Mouse (Mus musculus) urinary bladder, postnatal 25 days (tissue): ENCODE results near the gene Acer2.
"Not testable (repeated sequence)": the region's sequence is repeated elsewhere in the genome, so short reads cannot be mapped to it uniquely, and the experiment has no call there.

Experiments used
- DNase-seq: peaks from one replicate; pipeline ENCODE4 v3.0.0; 2022; ENCODE audit warnings: low spot score

The Acer2 gene

DNA sequence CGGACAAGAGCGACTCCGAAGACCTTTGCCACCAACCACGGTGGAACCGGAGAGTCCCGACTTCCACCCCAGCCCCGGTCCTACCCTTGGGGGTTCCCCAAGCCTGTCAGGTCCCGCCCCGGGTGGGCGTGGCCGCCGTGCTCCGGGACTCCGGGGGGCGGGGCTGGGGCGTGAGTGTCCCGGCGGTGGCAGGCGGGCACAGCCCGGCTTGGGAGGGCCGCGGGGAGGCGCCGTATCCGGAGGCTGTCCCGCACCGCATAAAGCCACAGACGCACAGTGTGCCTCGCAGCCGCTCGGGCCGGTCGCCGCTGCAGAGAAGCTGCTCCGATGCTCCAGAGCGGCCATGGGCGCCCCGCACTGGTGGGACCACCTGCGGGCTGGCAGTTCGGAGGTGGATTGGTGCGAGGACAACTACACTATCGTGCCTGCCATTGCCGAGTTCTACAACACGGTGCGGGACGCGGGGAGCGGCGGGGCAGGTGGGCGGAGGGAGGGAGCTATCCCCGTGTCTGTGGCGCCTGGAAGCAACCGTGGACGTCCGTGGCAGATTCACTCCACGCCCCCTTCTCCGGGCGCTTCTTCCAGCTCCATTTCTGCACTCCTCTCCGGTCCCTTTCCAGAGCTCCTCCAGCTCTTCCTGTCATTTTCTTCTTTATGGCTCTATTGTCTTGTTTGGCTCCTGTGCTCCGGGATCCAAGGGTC, at the start of gene Acer2:
Acer2 (plus strand) TSS at position 251 of the 702 bp plus-strand sequence.
- DNase-seq, result peak; percentile 95

GRCm38 (mm10) chr4:86825143-86825542, 49.1 kb upstream of the Acer2 start:
- DNase-seq, result no peak

DNA sequence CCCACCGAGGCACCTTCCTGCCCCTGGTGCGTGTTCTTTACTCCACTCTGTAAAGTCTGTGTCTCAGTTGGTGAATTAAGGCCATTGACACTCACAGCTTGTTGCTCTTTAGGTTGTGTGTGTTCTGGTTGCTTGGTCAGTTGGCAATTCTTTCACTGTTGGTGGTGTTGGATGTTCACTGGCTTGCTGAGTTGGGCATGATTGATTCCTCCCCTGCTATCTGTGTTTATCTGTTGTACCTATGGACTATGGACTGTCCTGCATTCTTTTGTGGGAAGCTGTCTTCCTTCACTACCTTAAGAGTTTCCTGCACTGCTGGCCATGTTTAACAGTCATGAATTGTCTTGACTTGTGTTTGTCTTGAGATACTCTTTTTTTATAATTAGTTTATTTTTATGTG, 42.3 kb upstream of the Acer2 start:
- no peak for DNase-seq

GRCm38 (mm10) chr4:86841141-86841540, 33.1 kb upstream of the Acer2 start:
- not testable (repeated sequence) for DNase-seq

- no peak for DNase-seq
Observed at GRCm38 (mm10) chr4:86845384-86845783, 28.8 kb upstream of the Acer2 start.

- no peak for DNase-seq
Observed at GRCm38 (mm10) chr4:86847246-86847645, 26.9 kb upstream of the Acer2 start.

DNA sequence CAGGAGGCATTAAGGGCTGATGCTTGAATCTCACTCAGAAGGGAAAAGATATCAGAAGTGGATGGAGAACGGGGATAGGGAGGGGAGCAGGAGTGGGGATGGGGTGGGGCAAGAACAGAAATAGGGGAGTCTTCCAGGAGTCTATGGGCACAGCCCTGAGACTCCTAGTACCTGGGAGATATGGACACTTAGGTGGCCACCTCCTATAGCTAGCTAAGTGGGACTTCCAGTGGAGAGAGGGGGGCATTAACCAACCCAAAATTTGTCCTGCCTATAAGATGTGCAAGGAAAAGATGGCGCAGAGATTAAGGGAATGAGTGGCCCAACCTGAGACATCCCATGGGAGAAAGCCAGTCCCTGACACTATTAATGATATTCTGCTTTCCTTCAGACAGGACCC, 22.9 kb upstream of the Acer2 start:
- DNase-seq, result no peak

DNA sequence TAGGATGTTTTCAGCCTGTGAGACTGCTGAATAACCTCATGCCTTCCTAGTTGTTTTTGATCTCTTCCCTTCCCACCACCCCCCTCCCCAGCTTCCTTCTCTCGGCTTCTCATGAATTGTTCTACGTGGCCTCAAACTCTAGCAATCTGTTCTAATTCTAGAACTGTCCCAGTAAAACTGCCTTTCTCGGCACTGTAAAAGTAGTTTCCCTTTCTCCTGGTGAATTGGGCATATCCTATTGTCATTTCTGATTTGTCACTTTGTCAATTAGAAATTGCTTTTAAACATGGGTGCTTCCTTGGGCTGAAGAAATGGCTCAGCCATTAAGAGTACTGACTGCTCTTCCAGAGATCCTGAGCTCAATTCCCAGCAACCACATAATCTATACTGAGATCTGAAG, 22.2 kb upstream of the Acer2 start:
- no peak for DNase-seq

- no peak for DNase-seq
Observed at GRCm38 (mm10) chr4:86852813-86853590, 21.2 kb upstream of the Acer2 start.

DNA sequence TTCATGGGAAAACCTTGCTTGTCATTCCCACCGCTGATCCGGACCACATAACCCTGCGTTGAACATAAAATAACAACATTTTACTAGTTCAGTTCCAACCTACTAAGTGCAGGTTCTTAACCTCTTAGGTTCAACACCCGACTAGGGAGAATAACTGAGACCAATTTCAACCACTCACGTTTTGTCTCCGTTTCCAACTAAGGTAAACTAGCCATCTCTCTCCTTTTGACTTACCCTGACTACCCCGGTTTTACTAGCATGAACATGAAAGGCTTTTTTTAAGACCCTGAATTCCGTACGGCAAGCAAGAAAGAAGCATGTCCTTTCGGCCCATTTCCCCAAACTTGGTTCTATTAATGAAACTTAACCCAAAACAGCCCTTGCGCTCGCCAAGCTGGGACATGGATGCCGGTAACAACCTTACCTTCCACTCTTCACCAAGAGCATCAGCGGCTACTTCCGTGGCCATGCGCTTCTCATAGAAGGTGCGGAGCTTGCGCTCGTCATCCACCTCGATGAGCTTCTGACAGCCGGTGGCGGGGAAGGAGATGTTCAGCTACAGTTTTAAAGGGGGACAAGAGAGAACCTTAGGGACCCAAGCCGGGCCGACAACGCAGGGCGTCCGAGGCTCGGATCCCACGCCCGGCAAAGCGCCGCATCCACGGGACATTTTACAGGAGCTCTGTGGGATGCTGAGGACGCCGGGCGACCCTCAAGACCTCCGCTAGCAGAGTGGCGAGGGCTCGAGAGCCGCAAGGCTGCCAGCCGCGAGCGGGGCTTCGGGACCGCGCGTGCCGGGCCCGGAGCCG, 17.7 kb upstream of the Acer2 start:
- no peak for DNase-seq

GRCm38 (mm10) chr4:86857113-86858069, 16.8 kb upstream of the Acer2 start, which contains the start of gene Rps6:
TSS of gene Rps6 (minus strand) at chr4:86857412.
- peak; percentile 94 for DNase-seq

DNA sequence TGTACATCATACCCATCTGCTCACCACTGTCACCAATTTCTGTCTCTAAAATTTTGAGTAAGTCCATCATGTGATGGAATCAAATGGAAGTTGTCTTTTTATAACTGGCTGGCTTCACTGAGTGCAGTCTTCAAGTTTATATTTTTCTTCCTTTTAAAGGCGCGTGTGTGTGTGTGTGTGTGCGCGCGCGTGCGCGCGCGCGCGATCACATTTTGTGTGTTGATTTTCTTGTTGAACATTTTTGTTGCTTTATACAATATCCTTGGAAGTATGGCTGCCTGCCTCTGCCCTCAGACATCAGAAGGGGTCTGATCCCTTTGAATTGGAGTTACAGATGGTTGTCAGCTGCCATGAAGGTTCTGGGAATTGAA, 16.1 kb upstream of the Acer2 start:
- no peak for DNase-seq

DNA sequence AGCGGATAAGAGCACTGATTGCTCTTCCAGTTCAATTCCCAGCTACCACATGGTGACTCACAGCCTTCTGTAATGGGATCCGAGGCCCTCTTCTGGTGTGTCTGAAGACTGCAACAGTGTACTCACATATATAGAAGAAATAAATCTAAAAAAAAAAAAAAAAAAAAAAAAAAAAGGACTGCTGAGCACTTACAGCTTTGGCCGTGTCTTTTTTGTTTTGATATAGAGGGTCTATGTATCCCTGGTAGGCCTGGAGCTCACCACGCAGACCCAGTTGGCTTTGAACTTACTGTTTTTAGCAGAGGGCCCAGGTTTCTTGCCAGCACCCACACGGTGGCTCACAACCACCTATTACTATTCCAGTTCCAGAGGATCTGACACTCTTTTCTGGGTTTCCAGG, 10.1 kb upstream of the Acer2 start:
- DNase-seq, result no peak

- DNase-seq, result no peak
Observed at GRCm38 (mm10) chr4:86871988-86872387, 2.2 kb upstream of the Acer2 start.

DNA sequence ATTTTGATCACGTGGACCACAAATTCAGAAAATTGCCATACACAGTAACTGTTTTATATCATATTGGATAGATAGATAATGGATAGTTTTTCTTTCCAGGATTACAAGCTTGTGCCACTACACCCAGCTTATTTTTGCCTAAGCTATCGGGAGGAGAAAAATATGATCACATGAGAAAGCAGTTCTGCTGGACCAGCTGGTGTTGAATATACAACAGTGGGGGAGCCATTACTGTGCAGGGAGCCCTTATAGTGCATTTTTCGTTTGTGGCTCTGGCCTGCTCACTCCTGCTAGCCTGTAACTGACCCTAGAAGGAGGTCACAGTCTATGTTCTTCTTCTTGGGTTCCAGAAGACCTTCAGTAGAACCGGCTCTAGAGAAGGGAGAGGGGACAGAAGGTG, 1.1 kb upstream of the Acer2 start:
- no peak for DNase-seq

- no peak for DNase-seq
Observed at GRCm38 (mm10) chr4:86879477-86879876, 5.3 kb downstream of the Acer2 start.

DNA sequence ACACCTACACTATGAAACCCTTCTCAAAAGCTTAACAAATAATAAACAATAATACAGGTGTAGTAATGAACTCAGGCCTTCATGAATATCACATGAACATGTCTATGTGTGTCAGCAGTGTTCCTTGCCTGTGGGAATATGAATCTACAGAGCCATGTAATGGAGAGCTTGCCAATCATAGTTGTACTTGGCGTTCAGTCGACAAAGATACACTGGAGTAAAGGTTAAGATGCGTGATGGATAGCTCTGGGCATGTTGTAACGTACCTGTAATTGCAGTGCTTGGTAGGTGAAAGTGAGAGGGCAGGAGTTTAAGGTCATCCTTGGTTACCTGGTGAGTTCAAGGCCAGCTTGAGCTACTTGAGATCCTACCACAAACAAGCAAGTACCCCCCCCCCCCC, 7.0 kb downstream of the Acer2 start:
- no peak for DNase-seq

DNA sequence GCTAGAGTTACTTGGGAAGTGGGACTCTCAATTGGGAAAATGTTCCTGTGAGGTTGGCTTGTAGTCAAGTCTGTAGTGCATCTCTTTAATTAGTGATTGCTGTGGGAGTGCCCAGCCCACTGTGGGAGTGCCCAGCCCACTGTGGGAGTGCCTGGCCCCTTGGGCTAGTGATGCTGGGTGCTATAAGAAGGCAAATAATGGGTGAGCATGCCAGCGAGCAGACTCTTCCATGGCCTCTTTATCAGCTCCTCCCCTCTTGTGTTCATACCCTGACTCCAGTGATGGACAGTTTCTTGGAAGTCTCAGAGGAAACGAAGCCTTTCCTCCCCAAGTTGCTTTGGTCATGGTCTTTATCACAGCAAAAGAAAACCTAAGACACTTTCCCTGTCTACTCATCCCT, 8.2 kb downstream of the Acer2 start:
- DNase-seq, result no peak

GRCm38 (mm10) chr4:86884945-86885344, 10.7 kb downstream of the Acer2 start:
- DNase-seq, result no peak

DNA sequence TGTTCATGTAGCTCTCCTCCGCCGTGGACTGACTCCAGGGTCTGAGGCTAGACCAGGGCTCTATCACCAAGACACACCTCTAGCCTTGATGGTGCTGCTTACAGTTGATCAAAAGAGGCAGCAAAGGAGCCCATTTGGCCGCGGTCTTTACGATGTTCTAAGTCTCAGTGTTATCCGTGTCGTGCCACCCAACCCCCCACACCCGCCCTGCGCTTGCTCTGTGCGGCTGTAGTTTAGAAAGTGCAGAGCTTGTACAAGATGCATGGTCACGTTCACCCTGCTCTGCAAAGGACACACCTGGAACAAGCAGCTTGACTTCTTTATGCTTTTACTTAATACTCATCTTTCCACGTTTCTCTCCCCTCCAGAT, 11.6 kb downstream of the Acer2 start:
- DNase-seq, result no peak

DNA sequence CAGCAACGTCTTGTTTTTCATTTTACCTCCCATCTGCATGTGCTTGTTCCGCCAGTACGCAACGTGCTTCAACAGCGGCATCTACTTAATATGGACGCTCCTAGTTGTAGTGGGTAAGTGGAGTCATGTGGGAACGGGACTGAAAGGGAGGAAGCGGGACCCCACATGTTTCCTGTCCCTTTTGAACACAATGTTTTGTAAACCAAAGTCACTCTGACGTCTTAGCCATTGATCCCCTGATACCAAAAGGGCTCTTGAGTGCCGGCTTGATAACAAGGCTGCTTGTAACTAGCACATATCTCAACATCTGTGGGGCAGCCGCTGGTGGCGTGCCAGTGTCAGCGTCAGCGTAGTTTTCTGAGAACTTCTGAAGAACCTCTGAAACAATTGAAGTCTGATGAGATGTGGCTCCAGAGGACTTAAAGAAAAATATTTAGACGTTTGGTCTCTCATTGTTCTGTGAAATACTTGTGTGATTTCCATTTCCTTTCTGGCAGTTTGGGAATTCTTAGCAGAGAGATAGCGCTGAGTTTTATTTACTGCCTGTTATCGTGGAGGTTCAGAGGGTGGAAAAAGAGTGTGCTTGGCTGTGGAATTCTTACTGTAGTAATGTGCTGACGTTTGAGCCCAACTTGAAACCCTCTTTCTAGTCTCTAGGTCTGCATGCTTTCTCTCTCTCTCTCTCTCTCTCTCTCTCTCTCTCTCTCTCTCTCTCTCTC, 12.1 kb downstream of the Acer2 start:
- no peak for DNase-seq
